8 mouse cellular contexts compared by ENCODE assay signal in the genomic region with DNA sequence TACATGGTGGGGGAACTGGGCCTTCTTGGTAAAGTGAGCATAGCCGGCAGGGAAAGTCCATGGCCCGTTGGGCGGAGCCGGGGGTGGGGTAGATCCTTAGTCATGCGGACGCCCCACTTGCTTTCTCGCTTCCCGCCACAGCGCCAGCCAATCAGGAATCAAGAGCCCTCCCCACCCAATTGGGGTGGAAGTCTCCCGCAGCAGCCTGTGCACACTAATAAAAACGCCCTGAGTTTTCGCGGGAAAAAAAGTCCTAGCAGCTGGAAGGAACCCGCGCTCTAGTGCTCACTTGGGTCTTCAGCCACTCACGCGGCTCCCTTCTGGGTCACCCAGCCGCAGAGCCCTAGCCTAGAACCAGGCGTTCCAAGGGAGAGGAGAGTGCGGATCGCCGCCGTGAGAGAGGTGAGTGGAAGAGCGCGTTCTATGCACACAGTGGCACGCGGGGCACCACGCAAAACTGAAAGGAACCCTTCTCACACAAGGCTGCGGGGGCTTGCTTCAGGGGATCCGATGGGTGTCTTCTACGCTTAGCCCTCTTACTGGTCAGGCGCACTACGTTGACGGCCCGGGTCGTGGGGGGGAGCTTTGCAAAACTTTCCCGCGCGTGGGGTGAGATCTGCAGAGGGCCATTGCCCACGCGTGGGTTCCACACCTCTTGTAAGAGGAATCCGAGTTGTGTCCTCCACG. TPM values are rescaled to one million over a fixed set of nuclear protein-coding genes. Genes with fewer than 3 reads are reported as not detected.
DNase-seq lines count a peak whose midpoint lies in the region; ATAC-seq and TF ChIP-seq lines count a peak whose summit lies in the region.

Gene Uhrf1, plus strand, starts transcription at position 162 of the 687 bp plus-strand sequence.

- peak; percentile 97 for DNase-seq in ZHBTc4 (ENCODE audit: low read depth, low spot score)
- DNase-seq in heart, postnatal 0 days (ENCODE audit: low spot score), result peak; percentile 82
- DNase-seq in kidney, postnatal 25 days, result peak; percentile 82 to 93
- peak in 1 of 2 experiments; percentile 50 for DNase-seq in spleen, adult 2 months (ENCODE audit: low read depth in 1 of 2, low spot score in 2 of 2)
- no peak for DNase-seq in cerebellum, adult 11 months

- H3K4me2 ChIP-seq in heart, postnatal 0 days (ENCODE audit: low read depth, low read length), result peak within 1 kb of the TSS; percentile 100

- peaks cover 39% of the 10 kb centered on the region for H3K79me3 ChIP-seq in C2C12 (ENCODE audit: low read depth)

- H3ac ChIP-seq in C2C12 (ENCODE audit: control insufficient read depth, insufficient read length, low read depth), result peak within 1 kb of the TSS; percentile 77

- no peaks in the 10 kb centered on the region for H3K9me3 ChIP-seq in heart, postnatal 0 days (replicated peaks; ENCODE audit: control insufficient read depth, low read length)

- 0 out of 2 replicates have a peak, but pooled peaks have one; percentile 27 for TF ChIP-seq POLR2A in embryonic fibroblast, embryonic 13.5 days (IDR thresholded peaks at IDR 0.05; ENCODE audit: low read depth, low read length)
- no peak for TF ChIP-seq POLR2A in spleen, adult 2 months (IDR thresholded peaks at IDR 0.05; ENCODE audit: low read depth, low read length)

- ATAC-seq in heart, postnatal 0 days (ENCODE audit: insufficient read depth, low read depth), result peak; percentile 72
- ATAC-seq in megakaryocyte progenitor cell, adult 5-6 weeks (replicated peaks; ENCODE audit: poor library complexity), result peak; percentile 84

- H3K27me3 ChIP-seq in C2C12 (ENCODE audit: control insufficient read depth, insufficient read depth, insufficient read length), result no peaks in the 10 kb centered on the region
- no peaks in the 10 kb centered on the region for H3K27me3 ChIP-seq in heart, postnatal 0 days (ENCODE audit: control insufficient read depth, insufficient read depth, low read length)
- no peaks in the 10 kb centered on the region for H3K27me3 ChIP-seq in spleen, adult 2 months (ENCODE audit: control insufficient read depth, insufficient read depth, low read length)

- H3K4me3 ChIP-seq in C2C12 (ENCODE audit: insufficient read depth, poor library complexity, severe bottlenecking), result peak within 1 kb of the TSS; percentile 69
- H3K4me3 ChIP-seq in embryonic fibroblast, embryonic 13.5 days (ENCODE audit: insufficient read depth, low read length), result peak within 1 kb of the TSS; percentile 75
- peak within 1 kb of the TSS; percentile 90 for H3K4me3 ChIP-seq in heart, postnatal 0 days (ENCODE audit: low read depth, low read length)
- H3K4me3 ChIP-seq in spleen, adult 2 months (ENCODE audit: extremely low read depth, insufficient read depth, insufficient read length), result peak within 1 kb of the TSS; percentile 81

- no peaks in the 10 kb centered on the region for H3K4me1 ChIP-seq in embryonic fibroblast, embryonic 13.5 days (ENCODE audit: control insufficient read depth, insufficient read depth, low read length)
- peaks cover 22% of the 10 kb centered on the region for H3K4me1 ChIP-seq in heart, postnatal 0 days (ENCODE audit: control insufficient read depth, insufficient read depth)
- H3K4me1 ChIP-seq in spleen, adult 2 months (ENCODE audit: control insufficient read depth, insufficient read depth, insufficient read length), result peaks cover 4% of the 10 kb centered on the region; the same call in 1 of the 2 replicates

- peak within 1 kb of the TSS; percentile 65 for H3K9ac ChIP-seq in heart, postnatal 0 days (replicated peaks; ENCODE audit: low read depth, low read length)

- under 1% methylated on average over 43 of the region's 43 CpGs for WGBS in heart, postnatal 0 days
- WGBS in spleen, adult 2 months, result under 1% methylated on average over 43 of the region's 43 CpGs

- H3K27ac ChIP-seq in embryonic fibroblast, embryonic 13.5 days (ENCODE audit: insufficient read depth, low read length), result no peak within 1 kb of the TSS
- H3K27ac ChIP-seq in heart, postnatal 0 days (ENCODE audit: low read depth), result peak within 1 kb of the TSS; percentile 82
- no peak within 1 kb of the TSS for H3K27ac ChIP-seq in spleen, adult 2 months (ENCODE audit: insufficient read depth, low read length)

- peaks cover 43% of the 10 kb centered on the region for H3K79me2 ChIP-seq in C2C12 (ENCODE audit: control insufficient read depth, insufficient read depth)

- peaks cover 33% of the 10 kb centered on the region for H3K36me3 ChIP-seq in C2C12 (ENCODE audit: control insufficient read depth, insufficient read depth)
- no peaks in the 10 kb centered on the region for H3K36me3 ChIP-seq in heart, postnatal 0 days (replicated peaks; ENCODE audit: control insufficient read depth, insufficient read depth, low read length)
- no peaks in the 10 kb centered on the region for H3K36me3 ChIP-seq in spleen, adult 2 months (ENCODE audit: control insufficient read depth, insufficient read depth, low read length)

- TF ChIP-seq CTCF in C2C12 (IDR thresholded peaks at IDR 0.05; ENCODE audit: control insufficient read depth, insufficient read depth, insufficient read length), result no peak
- no peak for TF ChIP-seq CTCF in embryonic fibroblast, embryonic 13.5 days (IDR thresholded peaks at IDR 0.05; ENCODE audit: borderline replicate concordance, insufficient read depth, low read length)
- TF ChIP-seq CTCF in heart, postnatal 0 days (IDR thresholded peaks at IDR 0.05; ENCODE audit: low read depth), result no peak
- TF ChIP-seq CTCF in spleen, adult 2 months (IDR thresholded peaks at IDR 0.05; ENCODE audit: extremely low read depth, insufficient read depth, insufficient read length, insufficient replicate concordance), result no peak

- no peak for TF ChIP-seq EP300 in heart, postnatal 0 days (IDR thresholded peaks at IDR 0.05; ENCODE audit: low read depth)

TF ChIP-seq in C2C12, 6 proteins besides CTCF, POLR2A, EP300 and RAD21:
- TF ChIP-seq MAX (IDR thresholded peaks at IDR 0.05) (peak; percentile 46), MYOG (IDR thresholded peaks at IDR 0.05; ENCODE audit: control insufficient read depth, extremely low read depth, insufficient read length) (no peak)
TF ChIP-seq in C2C12: peak in this region for 1.

RNA-seq across cellular contexts. Expression of gene Uhrf1, which starts in this region (rescaled TPM):
- 93.0 TPM for polyA plus RNA-seq in C2C12 (2012; fragmentation: generic; extraction: Trizol)
- 48.0 and 50.2 TPM in 2 replicates for polyA plus RNA-seq in embryonic fibroblast, embryonic 13.5 days (2011; ENCODE audit: insufficient read length, low read depth, missing spikeins)
- 26.8 and 33.8 TPM in 2 replicates for total RNA-seq in heart, postnatal 0 days (2014; rRNA removed; ENCODE audit: low replicate concordance)
- polyA plus RNA-seq in heart, postnatal 0 days (2015; fragmentation: Nextera tagmentation; extraction: Ambion mirVana), result 13.2 and 14.4 TPM in 2 replicates
- total RNA-seq in megakaryocyte progenitor cell, adult 5-6 weeks (2015), result 67.8 and 80.7 TPM in 2 replicates
- total RNA-seq in megakaryocyte progenitor cell, adult 5-6 weeks (2017), result 151 and 160 TPM in 2 replicates
- 16.5 and 23.9 TPM in 2 replicates for polyA plus RNA-seq in spleen, adult 2 months (2012; rRNA removed)
